Mouse (Mus musculus): ENCODE results near the gene Gmpr.

DNA sequence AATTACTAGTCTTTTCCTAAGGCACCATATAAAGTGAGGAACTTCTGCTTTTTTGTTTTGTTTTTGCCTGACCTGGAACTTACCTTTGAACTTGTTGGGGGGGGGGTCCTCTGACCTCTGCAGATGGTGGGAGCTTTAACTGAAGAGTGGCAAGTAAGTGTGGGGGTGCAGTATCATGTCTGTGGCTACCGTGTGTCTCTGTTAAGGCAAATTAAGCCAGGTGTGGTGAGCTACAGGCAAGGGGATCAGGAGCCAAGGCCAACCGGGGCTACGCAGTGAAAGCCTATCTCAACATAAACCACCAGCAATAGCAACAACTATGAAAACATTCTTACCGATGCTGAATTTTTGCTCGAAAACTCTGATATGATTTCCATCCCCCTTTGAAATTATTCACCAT lies 38.5 kb upstream of the Gmpr start:
- TF ChIP-seq EP300 (IDR thresholded peaks at IDR 0.05; ENCODE audit: insufficient read depth, low read depth, low read length) = no peak
- no peak for TF ChIP-seq CTCF (IDR thresholded peaks at IDR 0.05; ENCODE audit: low read depth, low read length)
